Mouse (Mus musculus): ENCODE data around the gene Hspb8. TPM values are rescaled to one million over a fixed set of nuclear protein-coding genes. Genes with fewer than 3 reads are reported as not detected.
A peak's percentile ranks its signal among the peaks of the same experiment; 100 is the strongest.

Hspb8 gene
- polyA plus RNA-seq (2015; fragmentation: Nextera tagmentation; extraction: Ambion mirVana): 2.8 and 3.6 TPM in 2 replicates

DNA sequence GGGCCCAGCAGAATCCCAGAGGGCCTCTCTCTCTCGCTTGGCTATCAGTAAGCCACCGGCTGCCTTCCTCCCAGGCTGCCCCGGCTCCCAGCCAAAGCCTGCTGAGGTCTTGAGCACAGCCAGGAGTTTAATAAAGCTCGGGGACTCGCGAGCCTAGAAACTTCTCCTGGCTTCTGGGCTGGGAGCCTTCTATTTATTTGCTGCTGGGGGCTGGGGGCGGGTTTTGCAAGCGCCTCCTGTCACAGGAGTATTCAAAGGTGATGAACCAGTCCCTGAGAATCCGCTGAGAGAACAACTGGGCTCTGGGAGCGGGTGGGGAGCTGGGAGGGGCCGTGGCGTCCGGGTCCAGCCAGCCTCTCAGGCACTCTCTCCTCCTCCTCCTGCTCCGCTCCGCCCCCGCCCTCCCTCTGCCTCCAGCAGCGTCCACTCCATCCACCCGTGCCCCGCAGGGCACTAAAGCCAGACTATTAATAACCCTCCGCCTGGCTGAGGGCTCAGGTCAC is at the start of gene Hspb8:
Gene Hspb8 (minus strand): TSS at position 166 of the 503 bp plus-strand sequence.
- Histone ChIP-seq H3K27me3 (ENCODE audit: control insufficient read depth, insufficient read depth, low read depth, low read length) (no peaks in the 10 kb centered on the region), H3K9ac (ENCODE audit: low read depth, low read length) (peak within 1 kb of the TSS; percentile 47), H3K27ac (ENCODE audit: low read length) (peak within 1 kb of the TSS; percentile 22), H3K4me2 (ENCODE audit: low read depth, low read length) (peak within 1 kb of the TSS; percentile 33), H3K4me1 (ENCODE audit: control insufficient read depth, low read depth, low read length) (no peaks in the 10 kb centered on the region), H3K9me3 (replicated peaks; ENCODE audit: control insufficient read depth, low read length) (no peaks in the 10 kb centered on the region), H3K4me3 (ENCODE audit: low read depth, low read length) (peak within 1 kb of the TSS; percentile 47), H3K36me3 (ENCODE audit: control insufficient read depth, insufficient read depth) (no peaks in the 10 kb centered on the region)
- ATAC-seq (ENCODE audit: low read depth): peak; percentile 79
- under 1% methylated on average over 17 of the region's 20 CpGs for WGBS (ENCODE audit: insufficient replicate concordance)

DNA sequence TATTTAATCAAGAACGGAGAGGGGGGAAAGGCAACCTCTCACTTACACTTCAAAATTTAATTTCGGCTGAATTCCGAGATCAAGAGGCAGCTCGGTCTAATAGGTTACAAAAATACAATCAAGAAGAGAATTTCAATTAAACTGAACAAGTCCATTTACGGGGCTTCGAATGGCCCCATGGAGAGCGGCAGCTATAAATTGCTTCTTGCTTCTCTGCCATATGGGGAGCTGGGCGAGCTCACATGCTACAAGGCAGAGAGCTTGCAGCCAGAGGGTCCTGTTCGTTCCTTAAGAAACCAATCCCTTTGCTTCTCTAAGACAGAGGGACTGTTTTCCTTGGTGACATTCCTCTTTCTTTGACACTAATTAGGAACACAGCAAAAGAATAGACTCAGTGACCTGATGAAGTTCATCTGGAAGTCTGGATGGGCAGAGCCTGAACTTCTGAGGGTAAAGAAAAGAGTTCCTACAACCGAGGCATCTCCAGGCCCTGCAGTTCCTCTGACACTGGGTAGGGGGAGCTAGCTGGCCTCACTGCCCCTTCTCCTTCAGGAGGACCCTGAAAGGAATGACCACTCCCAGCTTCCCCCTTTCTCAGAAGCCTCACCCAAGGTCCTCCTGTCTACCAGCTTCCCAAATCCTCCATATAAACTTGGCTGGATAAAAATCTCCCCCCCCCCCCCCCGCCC is 38.8 kb upstream of the Hspb8 start:
- no peaks in the 10 kb centered on the region for H3K36me3 ChIP-seq (ENCODE audit: control insufficient read depth, insufficient read depth)
- no peak overlapping the region for H3K4me3 ChIP-seq (ENCODE audit: low read depth, low read length)
- H3K9me3 ChIP-seq (replicated peaks; ENCODE audit: control insufficient read depth, low read length): no peaks in the 10 kb centered on the region
- no peak overlapping the region for H3K4me2 ChIP-seq (ENCODE audit: low read depth, low read length)
- WGBS (ENCODE audit: insufficient replicate concordance): 56% methylated on average over 11 of the region's 11 CpGs
- H3K27me3 ChIP-seq (ENCODE audit: control insufficient read depth, insufficient read depth, low read depth, low read length): no peaks in the 10 kb centered on the region
- H3K27ac ChIP-seq (ENCODE audit: low read length): no peak overlapping the region
- H3K4me1 ChIP-seq (ENCODE audit: control insufficient read depth, low read depth, low read length): no peaks in the 10 kb centered on the region
- ATAC-seq (ENCODE audit: low read depth): no peak
- H3K9ac ChIP-seq (ENCODE audit: low read depth, low read length): no peak overlapping the region

DNA sequence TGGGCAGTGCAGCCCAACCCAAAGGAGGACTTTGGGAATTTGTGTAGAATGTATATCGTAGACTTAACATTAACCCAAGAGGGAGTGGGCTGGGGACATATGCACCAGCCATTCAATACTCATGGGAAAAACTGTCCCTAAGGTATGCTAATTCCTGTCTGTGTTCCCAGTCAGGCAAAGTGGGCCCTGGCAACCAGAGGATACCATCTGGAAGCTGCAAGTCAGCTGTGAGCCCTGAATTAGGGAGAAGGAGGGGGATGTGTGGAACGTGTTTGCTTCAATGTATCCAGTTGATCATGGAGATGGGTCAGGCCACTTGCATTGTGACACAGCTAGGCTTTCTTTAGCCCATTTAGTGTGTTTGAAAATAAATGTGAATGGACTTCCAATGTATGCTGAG is 37.3 kb upstream of the Hspb8 start:
- no peak overlapping the region for H3K9ac ChIP-seq (ENCODE audit: low read depth, low read length)
- no peaks in the 10 kb centered on the region for H3K36me3 ChIP-seq (ENCODE audit: control insufficient read depth, insufficient read depth)
- WGBS (ENCODE audit: insufficient replicate concordance): 58% methylated on average over 2 of the region's 2 CpGs
- no peak overlapping the region for H3K4me3 ChIP-seq (ENCODE audit: low read depth, low read length)
- ATAC-seq (ENCODE audit: low read depth): no peak
- no peak overlapping the region for H3K27ac ChIP-seq (ENCODE audit: low read length)
- H3K27me3 ChIP-seq (ENCODE audit: control insufficient read depth, insufficient read depth, low read depth, low read length): no peaks in the 10 kb centered on the region
- H3K9me3 ChIP-seq (replicated peaks; ENCODE audit: control insufficient read depth, low read length): no peaks in the 10 kb centered on the region
- no peak overlapping the region for H3K4me2 ChIP-seq (ENCODE audit: low read depth, low read length)
- no peaks in the 10 kb centered on the region for H3K4me1 ChIP-seq (ENCODE audit: control insufficient read depth, low read depth, low read length)

DNA sequence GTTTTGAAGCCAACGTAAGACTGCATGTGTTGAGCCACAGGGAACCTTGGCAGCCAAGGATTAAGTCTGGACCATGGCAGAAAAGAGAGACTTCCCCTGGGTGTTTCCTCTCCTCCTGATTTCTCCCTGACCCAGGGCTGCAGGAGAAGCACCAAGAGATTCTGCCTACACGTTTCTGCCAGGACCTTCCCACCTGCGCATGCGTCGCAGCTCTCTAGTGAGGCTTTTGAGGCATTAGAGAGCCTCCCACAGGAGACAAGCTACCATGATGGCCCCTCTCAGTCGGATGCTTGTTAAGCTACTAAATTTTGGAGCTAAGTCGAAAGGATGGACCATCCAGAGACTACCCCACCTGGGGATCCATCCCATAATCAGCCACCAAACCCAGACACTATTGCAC is 35.1 kb upstream of the Hspb8 start:
- H3K4me2 ChIP-seq (ENCODE audit: low read depth, low read length): no peak overlapping the region
- H3K9me3 ChIP-seq (replicated peaks; ENCODE audit: control insufficient read depth, low read length): no peaks in the 10 kb centered on the region
- WGBS (ENCODE audit: insufficient replicate concordance): 67% methylated on average over 7 of the region's 7 CpGs
- H3K27ac ChIP-seq (ENCODE audit: low read length): no peak overlapping the region
- H3K9ac ChIP-seq (ENCODE audit: low read depth, low read length): no peak overlapping the region
- H3K4me1 ChIP-seq (ENCODE audit: control insufficient read depth, low read depth, low read length): no peaks in the 10 kb centered on the region
- no peaks in the 10 kb centered on the region for H3K36me3 ChIP-seq (ENCODE audit: control insufficient read depth, insufficient read depth)
- ATAC-seq (ENCODE audit: low read depth): no peak
- H3K27me3 ChIP-seq (ENCODE audit: control insufficient read depth, insufficient read depth, low read depth, low read length): peaks cover 4% of the 10 kb centered on the region; the same call in 1 of the 2 replicates
- H3K4me3 ChIP-seq (ENCODE audit: low read depth, low read length): no peak overlapping the region

DNA sequence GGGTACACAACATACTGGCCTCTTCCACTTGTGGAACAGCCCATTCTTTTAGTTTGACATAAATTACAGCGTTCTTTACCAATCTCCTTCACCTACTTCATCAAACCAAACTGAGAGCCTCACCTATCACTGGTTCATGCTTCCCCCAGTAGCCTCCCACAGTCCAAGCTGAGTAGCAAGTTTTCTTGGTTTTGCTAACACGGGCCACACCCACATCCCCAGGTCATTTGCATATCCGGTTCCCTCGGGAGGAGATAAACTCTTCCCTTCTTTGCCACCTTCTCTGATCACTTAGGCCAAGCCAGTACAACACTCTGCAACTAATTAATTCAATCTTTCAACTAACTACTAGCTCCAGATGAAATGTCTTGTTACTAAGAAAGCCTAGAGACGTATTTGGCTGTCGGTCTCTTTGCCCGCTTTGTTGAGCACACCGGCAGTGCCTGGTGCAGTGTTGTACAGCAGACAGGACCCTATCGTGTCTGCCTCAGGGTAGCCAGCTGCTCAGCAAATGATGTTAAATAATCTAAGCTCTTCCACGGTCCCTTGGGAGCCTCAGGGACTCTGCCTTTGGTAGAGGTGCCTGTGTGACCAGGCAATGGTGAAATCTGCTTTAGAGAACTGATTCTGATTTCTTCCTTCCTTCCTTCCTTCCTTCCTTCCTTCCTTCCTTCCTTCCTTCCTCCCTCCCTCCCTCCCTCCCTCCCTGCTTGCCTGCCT is 34.3 kb upstream of the Hspb8 start:
- no peak overlapping the region for H3K9ac ChIP-seq (ENCODE audit: low read depth, low read length)
- WGBS (ENCODE audit: insufficient replicate concordance): 25% methylated on average over 10 of the region's 10 CpGs
- no peak overlapping the region for H3K27ac ChIP-seq (ENCODE audit: low read length)
- H3K36me3 ChIP-seq (ENCODE audit: control insufficient read depth, insufficient read depth): no peaks in the 10 kb centered on the region
- peaks cover 4% of the 10 kb centered on the region; the same call in 1 of the 2 replicates for H3K27me3 ChIP-seq (ENCODE audit: control insufficient read depth, insufficient read depth, low read depth, low read length)
- H3K9me3 ChIP-seq (replicated peaks; ENCODE audit: control insufficient read depth, low read length): no peaks in the 10 kb centered on the region
- no peaks in the 10 kb centered on the region for H3K4me1 ChIP-seq (ENCODE audit: control insufficient read depth, low read depth, low read length)
- no peak overlapping the region for H3K4me2 ChIP-seq (ENCODE audit: low read depth, low read length)
- no peak overlapping the region for H3K4me3 ChIP-seq (ENCODE audit: low read depth, low read length)
- no peak for ATAC-seq (ENCODE audit: low read depth)

DNA sequence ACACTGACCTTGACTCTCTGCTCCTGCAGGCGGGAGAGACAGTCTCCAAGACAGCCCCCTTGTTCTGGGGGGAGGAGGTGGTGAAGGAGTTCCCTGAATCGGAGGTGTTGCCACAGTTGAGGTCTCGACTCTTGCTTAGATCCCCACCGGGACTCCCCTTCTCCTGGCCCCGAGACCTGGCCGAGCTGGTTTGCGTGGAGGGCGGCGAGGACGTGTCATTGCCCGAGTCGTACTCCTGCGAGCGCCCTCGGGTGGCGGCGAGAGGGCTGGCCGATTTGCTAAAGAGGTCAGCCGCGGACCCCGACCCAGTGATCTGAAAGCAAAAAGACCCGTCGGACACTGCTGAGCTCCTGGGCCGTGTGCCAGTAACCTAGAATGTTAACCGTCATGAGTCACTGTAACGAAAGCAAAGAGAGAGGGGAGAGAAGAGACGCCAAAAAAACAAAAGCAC is 30.8 kb upstream of the Hspb8 start:
- peak overlapping the region; percentile 40 for H3K4me3 ChIP-seq (ENCODE audit: low read depth, low read length)
- H3K4me2 ChIP-seq (ENCODE audit: low read depth, low read length): peak overlapping the region; percentile 47
- no peak for ATAC-seq (ENCODE audit: low read depth)
- no peaks in the 10 kb centered on the region for H3K9me3 ChIP-seq (replicated peaks; ENCODE audit: control insufficient read depth, low read length)
- 5% methylated on average over 27 of the region's 27 CpGs for WGBS (ENCODE audit: insufficient replicate concordance)
- H3K27ac ChIP-seq (ENCODE audit: low read length): no peak overlapping the region
- H3K4me1 ChIP-seq (ENCODE audit: control insufficient read depth, low read depth, low read length): no peaks in the 10 kb centered on the region
- no peaks in the 10 kb centered on the region for H3K36me3 ChIP-seq (ENCODE audit: control insufficient read depth, insufficient read depth)
- H3K27me3 ChIP-seq (ENCODE audit: control insufficient read depth, insufficient read depth, low read depth, low read length): peaks cover 4% of the 10 kb centered on the region; the same call in 1 of the 2 replicates
- 0 out of 2 replicates have a peak overlapping the region, but pooled peaks have one; percentile 28 for H3K9ac ChIP-seq (ENCODE audit: low read depth, low read length)

DNA sequence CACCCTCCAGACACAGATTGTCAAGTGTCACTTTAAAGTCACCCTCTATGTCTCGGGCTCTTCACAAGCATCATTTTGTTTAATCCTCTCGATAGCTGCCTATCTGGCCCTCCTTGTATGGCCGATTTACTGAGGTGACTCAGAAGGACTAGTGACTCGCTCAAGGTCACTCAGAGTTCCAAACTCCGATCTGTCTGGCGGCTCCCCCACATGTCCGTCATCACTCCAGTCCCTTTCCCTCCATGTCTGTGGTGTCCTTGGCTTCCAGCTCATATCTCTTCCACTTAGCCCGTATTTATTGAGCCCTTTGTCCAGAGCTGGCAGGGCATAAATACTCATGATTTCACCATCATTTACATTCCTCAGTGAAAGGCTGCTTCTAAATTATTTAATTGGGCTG is 28.2 kb upstream of the Hspb8 start:
- H3K27ac ChIP-seq (ENCODE audit: low read length): no peak overlapping the region
- no peak overlapping the region for H3K4me3 ChIP-seq (ENCODE audit: low read depth, low read length)
- H3K9ac ChIP-seq (ENCODE audit: low read depth, low read length): no peak overlapping the region
- H3K9me3 ChIP-seq (replicated peaks; ENCODE audit: control insufficient read depth, low read length): no peaks in the 10 kb centered on the region
- ATAC-seq (ENCODE audit: low read depth): no peak
- WGBS (ENCODE audit: insufficient replicate concordance): 58% methylated on average over 8 of the region's 8 CpGs
- no peaks in the 10 kb centered on the region for H3K4me1 ChIP-seq (ENCODE audit: control insufficient read depth, low read depth, low read length)
- no peak overlapping the region for H3K4me2 ChIP-seq (ENCODE audit: low read depth, low read length)
- peaks cover 4% of the 10 kb centered on the region; the same call in 1 of the 2 replicates for H3K27me3 ChIP-seq (ENCODE audit: control insufficient read depth, insufficient read depth, low read depth, low read length)
- no peaks in the 10 kb centered on the region for H3K36me3 ChIP-seq (ENCODE audit: control insufficient read depth, insufficient read depth)

DNA sequence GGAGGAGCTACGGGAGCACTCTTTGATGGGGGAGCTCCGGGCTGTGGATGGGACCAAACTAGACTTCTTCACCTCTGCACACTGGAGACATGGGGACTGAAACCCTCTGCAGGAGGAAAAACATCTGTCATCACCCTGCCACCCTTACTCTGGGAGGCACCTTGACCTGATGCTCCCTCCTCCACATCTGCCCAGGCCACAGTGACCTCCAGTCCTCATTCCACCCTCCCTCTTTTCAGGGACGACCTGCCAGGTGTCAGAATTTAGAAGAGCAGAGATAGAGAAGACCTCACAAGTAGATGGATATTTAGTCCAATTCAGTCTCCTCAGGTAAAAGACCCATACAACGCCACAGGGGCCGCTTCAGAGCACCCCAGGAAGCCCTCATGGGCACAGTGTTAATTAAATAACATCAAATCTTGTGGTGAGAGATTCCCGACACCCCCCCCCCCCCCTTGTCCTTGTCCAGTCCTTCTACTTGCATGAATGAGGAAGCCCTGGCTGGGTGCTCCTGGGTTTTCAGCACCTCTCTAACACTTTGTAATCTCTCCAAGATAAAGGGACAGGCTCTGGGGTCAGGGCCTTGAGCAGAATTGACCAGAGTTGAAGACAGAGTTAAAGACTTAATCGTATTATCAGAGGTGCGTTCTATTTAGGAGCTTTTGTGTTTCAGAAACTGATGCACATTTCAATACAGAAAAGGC is 27.0 kb upstream of the Hspb8 start:
- Histone ChIP-seq H3K27me3 (ENCODE audit: control insufficient read depth, insufficient read depth, low read depth, low read length) (peaks cover 4% of the 10 kb centered on the region; the same call in 1 of the 2 replicates), H3K4me3 (ENCODE audit: low read depth, low read length) (no peak overlapping the region), H3K9ac (ENCODE audit: low read depth, low read length) (no peak overlapping the region), H3K36me3 (ENCODE audit: control insufficient read depth, insufficient read depth) (no peaks in the 10 kb centered on the region), H3K27ac (ENCODE audit: low read length) (no peak overlapping the region), H3K4me2 (ENCODE audit: low read depth, low read length) (no peak overlapping the region), H3K9me3 (replicated peaks; ENCODE audit: control insufficient read depth, low read length) (no peaks in the 10 kb centered on the region), H3K4me1 (ENCODE audit: control insufficient read depth, low read depth, low read length) (no peaks in the 10 kb centered on the region)
- 39% methylated on average over 8 of the region's 8 CpGs for WGBS (ENCODE audit: insufficient replicate concordance)
- no peak for ATAC-seq (ENCODE audit: low read depth)
